Mouse (Mus musculus) left cerebral cortex, postnatal 10 days (tissue): ENCODE measurements at regions not wholly inside any gene's neighbourhood (a gene's known extent, or its start where the extent isn't known, plus 50 kb on each side); places are given as distances from the start of the nearest gene placed in this dataset.

Experiments
- DNase-seq, 2 experiments: peaks; one replicate each; pipeline ENCODE4 v3.0.0; 2021 to 2022; ENCODE audit warnings: low spot score in 2 of 2, mixed read lengths in 1 of 2; ENCODE audit errors: extremely low spot score in 1 of 2
- intact Hi-C: fragments of 180-260 bp; cut with DNase I; formaldehyde crosslinking; loops from one replicate; pipeline ENCODE4 v1.15.1; 2025

DNA sequence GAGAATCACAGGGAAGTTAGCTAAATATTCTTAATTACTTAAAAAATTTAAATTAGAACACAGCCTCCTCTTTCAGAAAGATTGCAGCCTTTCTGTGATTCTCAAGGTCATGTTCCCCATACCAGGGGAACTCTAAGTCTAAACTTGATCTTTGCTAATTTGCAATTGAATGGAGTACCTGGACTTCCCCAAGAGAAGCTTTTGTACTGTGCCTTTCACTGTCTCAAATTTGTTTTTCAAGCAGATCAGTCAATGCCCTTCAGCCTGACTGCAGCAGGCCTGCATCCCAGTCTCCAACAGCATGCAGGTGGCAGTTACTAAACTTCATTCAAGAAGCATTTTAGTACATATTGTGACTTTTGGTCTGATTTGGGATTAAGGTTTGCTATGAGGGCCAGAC, 611.8 kb downstream of the Snca start:
- intact Hi-C loops, result no loop called here
- DNase-seq, result no peak

DNA sequence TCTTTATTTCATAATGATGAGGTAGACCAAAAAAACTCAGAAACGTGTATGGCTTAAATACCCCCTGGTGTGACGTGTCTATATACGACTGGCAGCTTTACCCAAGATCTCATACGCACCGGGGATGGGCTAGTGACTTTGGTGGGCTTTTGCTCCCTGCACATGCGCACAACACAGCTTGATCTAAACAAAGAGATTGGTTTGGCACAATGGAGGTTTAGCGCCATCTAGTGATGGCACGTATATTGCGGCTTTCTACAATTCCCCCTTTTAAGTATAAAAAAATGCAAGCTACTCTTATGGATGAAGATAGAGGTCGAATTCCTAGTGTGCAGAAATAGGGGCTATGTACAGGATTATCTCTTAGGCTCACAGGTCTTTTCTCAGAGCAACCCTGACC, 628.1 kb downstream of the Snca start:
- intact Hi-C loops, result loop anchor here (5.0 kb wide), 1 partner anchor 56 kb away; no protein-coding TSS in a partner anchor
- DNase-seq, result no peak
